Mouse (Mus musculus): Measurements from ENCODE around the gene Slc37a2. TPM values are rescaled to one million over a fixed set of nuclear protein-coding genes. Genes with fewer than 3 reads are reported as not detected.
"Not testable (repeated sequence)": the region's sequence is repeated elsewhere in the genome, so short reads cannot be mapped to it uniquely, and the experiment has no call there.

The Slc37a2 gene
- 0.81 TPM in 1 of 2 replicates, not detected in the other for total RNA-seq (2014; fragmentation: Nextera tagmentation)
- total RNA-seq (2017) = 0.34 and 0.52 TPM in 2 replicates

GRCm38 (mm10) chr9:37255149-37255888, at the start of gene Slc37a2:
Gene Slc37a2, minus strand, starts transcription at chr9:37255738.
- ATAC-seq (replicated peaks; ENCODE audit: poor library complexity, severe bottlenecking) = peak; percentile 78

DNA sequence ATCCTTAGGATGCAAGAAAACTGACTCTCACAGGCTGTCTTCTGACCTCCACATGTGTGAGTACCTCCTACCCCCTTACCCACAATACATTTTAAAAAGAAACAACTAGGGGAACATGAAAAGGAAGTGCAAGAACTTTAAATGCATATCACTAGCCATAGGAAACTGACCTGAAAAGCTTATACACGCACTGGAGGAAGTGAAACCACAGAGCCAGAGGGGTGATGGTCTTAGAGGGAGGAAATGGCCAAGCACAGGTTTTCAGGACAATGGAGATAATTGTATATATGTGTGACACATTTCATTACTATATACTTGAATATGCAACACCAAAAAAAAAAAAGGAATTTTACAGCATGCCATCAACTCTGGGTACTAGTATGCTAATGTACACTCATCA, 46.2 kb upstream of the Slc37a2 start:
- peak; percentile 96 for ATAC-seq (replicated peaks; ENCODE audit: poor library complexity, severe bottlenecking)

- not testable (repeated sequence) for ATAC-seq (replicated peaks; ENCODE audit: poor library complexity, severe bottlenecking)
Measured at GRCm38 (mm10) chr9:37300501-37300900, 45.0 kb upstream of the Slc37a2 start.

GRCm38 (mm10) chr9:37295586-37295985, 40.0 kb upstream of the Slc37a2 start:
- ATAC-seq (replicated peaks; ENCODE audit: poor library complexity, severe bottlenecking) = no peak

DNA sequence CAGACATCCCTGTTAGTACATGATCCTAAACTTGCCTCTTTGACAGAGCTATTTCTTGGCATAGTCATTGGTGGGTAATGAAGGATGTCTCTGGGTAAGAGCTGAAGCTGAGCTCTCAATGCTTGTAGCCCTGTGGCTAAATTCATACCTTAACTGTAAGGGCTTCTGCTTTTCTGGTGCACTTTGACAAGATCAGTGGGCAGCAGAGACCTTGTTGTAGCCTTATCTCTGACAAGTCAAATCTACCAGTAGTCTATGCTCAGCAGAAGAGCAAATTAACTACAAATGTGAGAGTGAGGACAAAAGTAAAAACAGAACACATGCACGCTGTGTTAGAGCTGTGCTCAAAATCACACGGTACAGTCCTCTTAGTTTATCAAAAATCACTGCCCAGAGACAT, 11.1 kb upstream of the Slc37a2 start:
- no peak for ATAC-seq (replicated peaks; ENCODE audit: poor library complexity, severe bottlenecking)

DNA sequence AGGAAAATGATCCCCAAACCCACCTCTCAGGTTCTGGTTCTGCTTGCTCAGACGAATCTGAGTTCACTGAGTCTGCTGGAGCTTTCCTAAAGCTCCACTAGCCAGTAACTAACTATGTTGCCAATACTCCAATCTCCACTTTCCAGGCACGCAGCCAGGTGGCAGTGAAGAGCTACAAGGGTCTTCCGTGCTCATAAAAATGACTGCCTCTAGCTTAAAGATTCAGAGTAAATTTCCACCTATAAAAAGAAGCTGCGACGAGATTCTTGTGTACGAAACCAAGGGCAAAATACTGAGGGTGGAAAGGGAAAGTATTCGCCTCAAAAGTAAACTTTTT, 319 bp upstream of the Slc37a2 start:
- peak; percentile 54 for ATAC-seq (replicated peaks; ENCODE audit: poor library complexity, severe bottlenecking)

DNA sequence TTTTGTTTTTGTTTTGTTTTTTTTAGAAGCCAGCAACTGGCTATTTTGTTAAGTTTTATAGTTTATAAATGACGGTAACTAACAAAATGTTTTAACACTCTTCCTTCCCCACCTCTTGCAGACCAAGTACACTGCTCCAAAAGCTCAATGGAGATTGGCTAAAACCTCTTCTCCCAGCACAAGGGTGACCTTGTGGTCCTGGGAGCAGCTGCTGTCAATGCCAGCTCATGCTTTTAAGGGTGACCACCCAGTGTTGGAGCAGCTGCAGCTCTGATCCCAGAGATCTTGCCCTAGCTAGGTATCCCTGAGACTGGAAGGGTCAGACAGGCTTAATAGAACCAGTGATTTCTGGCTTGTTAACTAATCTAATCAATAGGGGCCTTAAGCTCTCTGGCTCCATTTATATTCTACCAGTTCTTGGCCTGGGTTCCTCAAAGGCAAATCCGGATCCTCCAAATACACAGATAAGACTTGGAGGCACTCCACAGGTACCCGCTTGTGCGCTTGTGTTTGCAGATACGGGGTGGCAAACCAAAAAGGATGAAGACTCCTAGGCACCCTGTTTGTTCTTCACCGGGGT, 917 bp downstream of the Slc37a2 start:
- ATAC-seq (replicated peaks; ENCODE audit: poor library complexity, severe bottlenecking) = no peak

DNA sequence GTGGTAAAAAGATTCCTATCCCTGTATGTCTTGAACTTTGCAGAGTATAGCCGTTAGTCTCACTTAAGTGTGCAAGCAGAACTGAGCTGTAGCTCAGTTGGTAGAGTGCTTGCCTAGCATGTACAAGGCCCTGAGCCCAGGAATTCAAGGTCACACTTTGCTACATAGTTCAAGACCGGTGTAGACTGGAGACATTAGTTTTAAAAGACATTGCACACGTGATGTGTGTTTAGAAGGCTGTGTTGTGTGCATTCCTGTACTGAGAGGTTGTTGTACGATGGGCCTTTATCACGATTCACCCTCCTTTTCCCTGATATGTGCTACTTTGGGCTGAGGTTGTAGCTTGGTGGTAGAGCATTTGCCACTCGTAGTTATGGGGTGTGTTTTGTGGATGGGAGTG, 4.9 kb downstream of the Slc37a2 start:
- no peak for ATAC-seq (replicated peaks; ENCODE audit: poor library complexity, severe bottlenecking)

DNA sequence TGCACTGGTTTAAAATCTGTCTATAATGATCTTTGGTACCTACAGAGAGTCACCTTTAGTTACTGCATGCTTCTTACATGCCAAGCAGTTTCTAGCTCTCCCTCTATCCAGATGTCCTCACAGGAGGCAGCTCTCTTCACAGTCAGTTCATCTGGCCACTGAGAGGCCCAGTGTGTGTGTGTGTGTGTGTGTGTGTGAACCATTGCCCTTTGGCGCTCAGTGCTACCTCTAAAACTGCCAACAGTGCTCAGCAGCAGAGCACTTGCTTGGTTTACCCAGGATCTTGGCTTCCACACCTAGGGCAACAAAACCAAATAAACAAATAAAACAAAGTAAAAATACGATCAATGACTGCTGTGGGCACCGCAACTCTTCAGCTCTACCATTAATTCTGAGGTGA, 5.6 kb downstream of the Slc37a2 start:
- no peak for ATAC-seq (replicated peaks; ENCODE audit: poor library complexity, severe bottlenecking)

DNA sequence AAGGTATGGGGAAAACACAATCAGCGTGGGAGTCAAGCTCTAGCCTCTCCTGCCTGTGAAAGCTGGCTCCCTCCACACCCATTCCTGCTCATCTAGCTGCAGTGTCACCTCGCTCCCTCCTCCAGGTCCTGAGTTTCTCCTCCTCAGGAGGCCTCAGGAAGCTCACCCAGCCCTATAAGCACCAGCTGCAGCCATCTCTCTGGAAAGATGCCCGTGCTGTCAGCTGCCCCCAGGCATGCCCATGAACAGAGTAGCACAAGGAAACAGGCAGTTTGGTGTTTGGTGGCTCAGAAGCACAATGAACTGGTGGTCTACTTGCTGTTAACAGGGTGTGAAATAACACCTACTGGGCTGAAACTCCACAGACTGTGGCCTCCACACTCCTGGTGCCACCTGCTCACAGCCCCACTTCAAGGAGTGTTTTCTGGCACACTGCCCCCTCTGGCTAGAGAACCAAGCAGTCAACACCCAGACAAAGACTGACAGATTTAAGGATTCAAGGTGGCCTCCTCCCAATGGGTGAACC, 7.1 kb downstream of the Slc37a2 start:
- no peak for ATAC-seq (replicated peaks; ENCODE audit: poor library complexity, severe bottlenecking)

DNA sequence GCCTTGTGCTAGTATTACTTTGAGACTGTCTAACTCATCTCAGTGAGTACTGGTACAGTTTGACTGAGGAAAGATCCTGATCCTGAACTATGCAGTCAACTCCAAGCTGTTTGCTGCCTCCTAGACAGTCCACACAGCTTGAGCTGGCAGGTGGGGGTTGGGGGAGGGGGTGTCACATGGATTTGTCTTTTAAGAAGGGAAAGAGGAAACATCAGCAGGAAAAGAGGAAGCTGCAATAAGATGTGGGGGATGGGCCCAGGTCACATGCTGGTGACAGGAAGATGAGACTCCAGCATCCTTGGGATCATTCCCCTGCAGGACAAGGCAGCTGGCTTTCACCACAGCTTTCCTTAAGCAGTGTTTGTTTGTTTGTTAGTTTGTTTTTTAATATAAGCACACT, 8.1 kb downstream of the Slc37a2 start:
- ATAC-seq (replicated peaks; ENCODE audit: poor library complexity, severe bottlenecking) = peak; percentile 74

GRCm38 (mm10) chr9:37245810-37246209, 9.7 kb downstream of the Slc37a2 start:
- ATAC-seq (replicated peaks; ENCODE audit: poor library complexity, severe bottlenecking) = no peak

GRCm38 (mm10) chr9:37245404-37245803, 10.1 kb downstream of the Slc37a2 start:
- peak; percentile 8; the same call in 1 of the 2 replicates for ATAC-seq (replicated peaks; ENCODE audit: poor library complexity, severe bottlenecking)

GRCm38 (mm10) chr9:37244600-37244999, 10.9 kb downstream of the Slc37a2 start:
- ATAC-seq (replicated peaks; ENCODE audit: poor library complexity, severe bottlenecking) = no peak

DNA sequence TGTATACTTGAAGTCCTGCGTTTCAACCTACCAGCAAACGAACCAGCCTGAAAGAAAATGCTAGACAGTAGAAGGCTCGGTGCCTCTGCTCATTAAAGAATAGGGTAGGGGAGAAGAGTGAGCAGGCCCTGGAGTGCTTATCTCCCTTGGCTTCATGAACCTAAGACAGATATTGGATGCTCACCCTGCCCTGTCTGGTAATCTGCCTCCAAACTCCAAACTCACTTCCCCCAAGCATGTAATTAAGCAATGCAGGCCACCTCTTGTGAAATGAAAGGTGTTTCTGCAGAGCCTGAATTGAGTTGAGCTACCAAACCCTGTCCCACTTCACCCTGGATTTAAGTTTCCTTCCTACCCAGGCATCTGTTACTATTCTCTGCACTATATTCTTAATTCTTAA, 12.8 kb downstream of the Slc37a2 start:
- ATAC-seq (replicated peaks; ENCODE audit: poor library complexity, severe bottlenecking) = peak; percentile 58

- ATAC-seq (replicated peaks; ENCODE audit: poor library complexity, severe bottlenecking) = peak; percentile 31
Measured at GRCm38 (mm10) chr9:37235951-37236737, 19.4 kb downstream of the Slc37a2 start.

- no peak for ATAC-seq (replicated peaks; ENCODE audit: poor library complexity, severe bottlenecking)
Measured at GRCm38 (mm10) chr9:37232201-37233195, 23.0 kb downstream of the Slc37a2 start.

- ATAC-seq (replicated peaks; ENCODE audit: poor library complexity, severe bottlenecking) = peak; percentile 61
Measured at GRCm38 (mm10) chr9:37230486-37231195, 24.9 kb downstream of the Slc37a2 start.

DNA sequence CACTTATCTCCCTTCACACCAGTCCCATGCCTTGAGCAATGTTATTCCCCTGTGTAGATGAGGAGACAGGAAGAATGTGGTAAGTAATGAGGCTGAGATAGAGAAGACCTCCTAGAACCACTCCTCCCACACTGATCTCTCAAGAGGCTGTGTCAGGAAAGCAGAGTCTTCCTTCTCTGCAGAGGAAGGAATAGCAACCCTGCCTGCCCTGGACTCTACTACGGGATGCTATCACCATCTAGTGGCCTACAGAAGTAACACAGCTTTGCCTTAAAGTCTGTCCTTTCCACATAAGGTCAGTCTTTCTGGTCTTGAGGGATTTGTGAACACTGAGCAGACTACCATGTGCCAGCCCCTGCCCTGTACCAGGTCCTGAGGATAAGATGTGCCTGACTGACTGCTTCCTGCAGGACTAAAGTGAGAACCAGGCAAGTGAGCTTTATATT, 25.6 kb downstream of the Slc37a2 start:
- ATAC-seq (replicated peaks; ENCODE audit: poor library complexity, severe bottlenecking) = peak; percentile 90

Measured in granulocyte monocyte progenitor cell, adult 5-6 weeks (primary cell).